Mouse (Mus musculus) common myeloid progenitor, adult 5-6 weeks (primary cell): ENCODE measurements around the gene Fanci. TPM values are rescaled to one million over a fixed set of nuclear protein-coding genes. Genes with fewer than 3 reads are reported as not detected.

Source experiments
- ATAC-seq: replicated peaks from 2 replicates; pipeline ENCODE4 v1.8.0; 2016; ENCODE audit warnings: low read depth, mild to moderate bottlenecking, moderate TSS enrichment, inconsistent platforms; ENCODE audit not compliant: poor library complexity, severe bottlenecking
- total RNA-seq: library from RNA; stranded (forward); fragments of 200-1000, 187-1606 nt; gene quantifications from 2 replicates; pipeline ENCODE4 v1.2.3, GENCODE M21; 2017

Gene Fanci
- total RNA-seq, 1 experiment from 2014 or later = 30.1 TPM

- no peak for ATAC-seq
Observed at GRCm38 (mm10) chr7:79386422-79387133, 5.2 kb upstream of the Fanci start, which contains the start of gene Rlbp1. Rlbp1 (minus strand) TSS chr7:79387048.

- no peak for ATAC-seq
Observed at GRCm38 (mm10) chr7:79387140-79387539, 4.6 kb upstream of the Fanci start.

GRCm38 (mm10) chr7:79387991-79388390 lies 3.7 kb upstream of the Fanci start:
- no peak for ATAC-seq

GRCm38 (mm10) chr7:79388671-79389206 lies 3.0 kb upstream of the Fanci start:
- no peak for ATAC-seq

GRCm38 (mm10) chr7:79390141-79390708 lies 1.5 kb upstream of the Fanci start:
- no peak for ATAC-seq

- 0 out of 2 replicates have a peak, but pooled peaks have one; percentile 1 for ATAC-seq
Observed at GRCm38 (mm10) chr7:79391471-79391870, 258 bp upstream of the Fanci start.

GRCm38 (mm10) chr7:79392860-79393513 lies 1.3 kb downstream of the Fanci start:
- ATAC-seq = peak; percentile 41

- ATAC-seq = no peak
Observed at GRCm38 (mm10) chr7:79393924-79394323, 2.2 kb downstream of the Fanci start.

GRCm38 (mm10) chr7:79394666-79395065 lies 2.9 kb downstream of the Fanci start:
- ATAC-seq = no peak

GRCm38 (mm10) chr7:79395186-79395585 lies 3.5 kb downstream of the Fanci start:
- ATAC-seq = no peak

- no peak for ATAC-seq
Observed at GRCm38 (mm10) chr7:79397446-79397963, 5.8 kb downstream of the Fanci start.

GRCm38 (mm10) chr7:79398426-79398825 lies 6.7 kb downstream of the Fanci start:
- no peak for ATAC-seq

- no peak for ATAC-seq
Observed at GRCm38 (mm10) chr7:79398971-79399370, 7.2 kb downstream of the Fanci start.

GRCm38 (mm10) chr7:79400296-79400695 lies 8.6 kb downstream of the Fanci start:
- ATAC-seq = no peak

- no peak for ATAC-seq
Observed at GRCm38 (mm10) chr7:79414449-79415375, 23.0 kb downstream of the Fanci start.

GRCm38 (mm10) chr7:79419950-79420349 lies 28.2 kb downstream of the Fanci start:
- no peak for ATAC-seq

GRCm38 (mm10) chr7:79422876-79423275 lies 31.1 kb downstream of the Fanci start:
- no peak for ATAC-seq

GRCm38 (mm10) chr7:79425804-79426203 lies 34.1 kb downstream of the Fanci start:
- no peak for ATAC-seq

GRCm38 (mm10) chr7:79428243-79428642 lies 36.5 kb downstream of the Fanci start:
- ATAC-seq = no peak

GRCm38 (mm10) chr7:79440035-79440434 lies 48.3 kb downstream of the Fanci start:
- no peak for ATAC-seq
